Mouse (Mus musculus): Measurements from ENCODE around the gene Sec16a. TPM values are rescaled to one million over a fixed set of nuclear protein-coding genes. Genes with fewer than 3 reads are reported as not detected.

Sec16a gene
- total RNA-seq, 2 experiments from 2014 or later: 36.9 to 39.1 TPM

Small RNA genes within 50 kb of the gene (microRNA-seq; reads per million reads assigned to microRNA genes)
- 0 to 2.2 reads per million in 2 experiments for gene Mir6996 (ENCODE audit: borderline number of aligned reads in 2 of 2)

Other genes with a start within 250 kb of the Sec16a start
- not detected for gene Lhx3, start 236.9 kb downstream of the Sec16a start, total RNA-seq (2021)
- gene Qsox2, start 207.7 kb downstream of the Sec16a start, total RNA-seq (2021): 10 to 100 TPM; 19.0 to 19.7 TPM
- under 1 TPM; 0.03 to 0.08 TPM for gene Ccdc187, start 150.7 kb downstream of the Sec16a start, total RNA-seq (2021)
- gene Gpsm1, start 129.7 kb downstream of the Sec16a start, total RNA-seq (2021): 100 to 1,000 TPM; 208 to 243 TPM
- 10 to 100 TPM; 21.1 to 21.4 TPM for gene Dnlz, start 93.1 kb downstream of the Sec16a start, total RNA-seq (2021)
- 1 to 10 TPM; 1.4 to 1.5 TPM for gene Card9, start 84.3 kb downstream of the Sec16a start, total RNA-seq (2021)
- 1 to 10 TPM; 8.5 to 9.3 TPM for gene Snapc4, start 64.6 kb downstream of the Sec16a start, total RNA-seq (2021)
- gene Entr1, start 55.9 kb downstream of the Sec16a start, total RNA-seq (2021): 10 to 100 TPM; 43.4 to 48.2 TPM
- 100 to 1,000 TPM; 137 to 154 TPM for gene Pmpca, start 55.9 kb downstream of the Sec16a start, total RNA-seq (2021)
- 10 to 100 TPM; 13.8 to 15.4 TPM for gene Inpp5e, start 36.0 kb downstream of the Sec16a start, total RNA-seq (2021)
- 10 to 100 TPM; 29.5 to 34.0 TPM for gene Notch1, start 71.4 kb upstream of the Sec16a start, total RNA-seq (2021)
- gene Egfl7, start 134.8 kb upstream of the Sec16a start, total RNA-seq (2021): 100 to 1,000 TPM; 146 to 183 TPM
- not detected for gene Gm20532, start 141.4 kb upstream of the Sec16a start, total RNA-seq (2021)
- 10 to 100 TPM; 69.1 to 71.6 TPM for gene Agpat2, start 159.2 kb upstream of the Sec16a start, total RNA-seq (2021)
- gene Fam69b, start 183.2 kb upstream of the Sec16a start, total RNA-seq (2021): 10 to 100 TPM; 26.4 to 28.3 TPM
- not detected for gene Lcn4, start 226.1 kb upstream of the Sec16a start, total RNA-seq (2021)

All from heart, postnatal 36 days (tissue).